Mouse (Mus musculus): ENCODE measurements around the gene Gria1.

DNA sequence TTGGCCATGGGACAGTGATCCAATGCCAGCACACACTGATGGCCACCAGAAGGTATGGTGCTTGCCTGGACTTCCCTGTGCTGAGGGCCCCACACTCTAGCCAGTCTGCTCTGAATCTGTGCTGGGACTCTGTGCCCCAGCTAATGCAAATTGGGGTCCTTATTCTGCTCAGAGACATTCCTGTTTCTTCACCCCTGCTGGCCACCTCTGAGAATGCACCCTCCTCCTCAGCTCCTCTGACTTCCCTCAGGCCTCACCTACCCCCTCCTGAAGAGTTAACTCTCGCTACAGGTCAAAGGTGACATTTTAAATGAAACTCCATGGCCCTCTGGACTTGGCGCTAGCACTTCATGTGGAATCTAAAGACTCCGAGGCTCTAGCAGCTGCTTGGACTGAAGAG lies 165.4 kb downstream of the Gria1 start:
- no peak for TF ChIP-seq CTCF (IDR thresholded peaks at IDR 0.05; ENCODE audit: low read depth, low read length)
- TF ChIP-seq POLR2A (IDR thresholded peaks at IDR 0.05; ENCODE audit: extremely low read depth, insufficient read depth, low read length) = no peak

Data from liver, adult 2 months (tissue).